Mouse (Mus musculus): ENCODE results near the gene Gucy1b1.

- TF ChIP-seq CTCF (IDR thresholded peaks at IDR 0.05; ENCODE audit: control insufficient read depth, insufficient read depth, insufficient read length): no peak
- TF ChIP-seq CEBPB (IDR thresholded peaks at IDR 0.05; ENCODE audit: low read depth): no peak
- no peak for TF ChIP-seq MAX (IDR thresholded peaks at IDR 0.05)
- no peak for TF ChIP-seq USF1 (IDR thresholded peaks at IDR 0.05; ENCODE audit: low read depth)
- no peak for TF ChIP-seq MYOD1 (IDR thresholded peaks at IDR 0.05; ENCODE audit: control insufficient read depth, insufficient read length, low read depth)
These were observed 12.9 kb downstream of the Gucy1b1 start for GRCm38 (mm10) chr3:82061402-82062180.

All from C2C12 (cell line).